Mouse (Mus musculus): Measurements from ENCODE around the gene Lhx8. TPM values are rescaled to one million over a fixed set of nuclear protein-coding genes. Genes with fewer than 3 reads are reported as not detected.

Gene Lhx8
- polyA plus RNA-seq, 1 experiment from 2014 or later: 0.38 TPM

DNA sequence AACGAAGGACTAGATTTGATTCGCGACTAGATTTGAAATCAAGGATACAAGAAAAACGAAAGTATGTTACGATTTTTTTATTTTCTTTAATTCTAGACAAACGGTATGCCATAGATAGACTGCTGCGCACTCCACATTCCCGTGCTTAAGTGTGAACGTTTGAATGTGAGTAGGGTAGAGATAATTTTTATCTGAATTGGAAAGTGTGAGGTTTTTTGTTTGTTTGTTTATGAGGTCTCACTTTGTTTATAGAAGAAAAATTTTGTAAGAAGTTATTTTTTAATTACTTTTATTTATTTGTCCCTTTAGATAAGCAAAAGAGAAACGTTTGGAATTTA is 513 bp upstream of the Lhx8 start:
- no peaks in the 10 kb centered on the region for H3K9me3 ChIP-seq (ENCODE audit: control insufficient read depth, low read length)
- H3K4me3 ChIP-seq (ENCODE audit: control insufficient read depth in 1 of 2, insufficient read depth in 1 of 2, low read depth in 1 of 2, low read length in 2 of 2): no peak overlapping the region
- H3K27ac ChIP-seq (replicated peaks in 1 of 2; ENCODE audit: control insufficient read depth in 1 of 2, insufficient read depth in 1 of 2, low read depth in 2 of 2, low read length in 2 of 2): no peak overlapping the region
- WGBS: under 1% methylated on average over 10 of the region's 10 CpGs
- H3K4me1 ChIP-seq (ENCODE audit: control insufficient read depth in 2 of 2, insufficient read depth in 2 of 2, low read length in 2 of 2): peaks cover 4 to 13% of the 10 kb centered on the region in 2 experiments; a peak in 3 of 4 replicates
- peaks cover 92% of the 10 kb centered on the region for H3K27me3 ChIP-seq (ENCODE audit: control insufficient read depth, insufficient read depth, low read length)
- ATAC-seq (ENCODE audit: insufficient number of reproducible peaks, insufficient read depth, low FRiP score, low read depth): no peak
- H3K36me3 ChIP-seq (ENCODE audit: control insufficient read depth, insufficient read depth, low read length): no peaks in the 10 kb centered on the region
- H3K4me2 ChIP-seq (ENCODE audit: low read length): no peak overlapping the region
- H3K9ac ChIP-seq (ENCODE audit: low read length): no peak overlapping the region

DNA sequence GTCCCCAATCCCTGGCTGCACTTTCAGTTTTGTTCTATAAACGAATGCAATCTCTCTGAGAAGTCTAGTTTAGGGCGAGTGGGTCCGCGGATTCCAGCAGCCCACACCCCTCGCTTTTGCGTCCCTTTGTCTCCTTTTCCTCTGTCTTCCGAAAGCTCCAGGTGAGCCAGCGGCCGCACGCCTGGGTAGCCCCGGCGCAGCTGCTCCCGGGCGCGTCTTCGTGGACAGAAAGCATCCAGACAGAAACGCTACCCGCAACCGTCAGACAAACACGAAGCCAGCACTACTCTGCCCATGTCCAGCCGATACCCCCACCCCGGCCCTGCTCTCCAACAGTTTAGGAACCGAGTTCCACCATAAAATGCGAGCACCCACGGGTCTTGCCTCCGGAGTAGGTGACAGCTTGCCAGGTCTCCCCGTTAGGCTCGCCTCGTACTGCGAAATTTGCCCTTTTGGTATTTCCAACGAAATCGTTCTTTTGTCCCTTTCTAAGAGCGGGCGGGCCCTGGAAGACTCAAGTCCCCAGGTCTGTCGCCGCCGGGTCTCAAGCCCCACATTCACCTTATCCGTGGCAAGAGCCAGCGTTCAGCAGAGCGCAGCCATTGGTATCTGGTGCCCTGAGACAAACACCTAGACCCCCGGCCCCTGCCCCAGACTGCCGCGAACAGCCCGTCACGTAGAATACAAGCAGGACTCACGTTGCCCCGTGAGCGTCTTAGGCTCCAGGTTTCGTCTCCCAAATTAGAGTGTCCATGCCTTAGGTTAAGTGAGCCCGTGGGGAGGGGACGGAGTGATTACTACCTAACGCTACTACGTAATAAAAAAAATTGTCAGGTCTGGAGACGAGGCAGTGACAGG is 907 bp downstream of the Lhx8 start:
- 1% methylated on average over 54 of the region's 54 CpGs for WGBS
- H3K9ac ChIP-seq (ENCODE audit: low read length): no peak overlapping the region
- H3K36me3 ChIP-seq (ENCODE audit: control insufficient read depth, insufficient read depth, low read length): no peaks in the 10 kb centered on the region
- peak overlapping the region; percentile 40 for H3K4me2 ChIP-seq (ENCODE audit: low read length)
- H3K27ac ChIP-seq (replicated peaks in 1 of 2; ENCODE audit: control insufficient read depth in 1 of 2, insufficient read depth in 1 of 2, low read depth in 2 of 2, low read length in 2 of 2): no peak overlapping the region
- H3K4me1 ChIP-seq (ENCODE audit: control insufficient read depth in 2 of 2, insufficient read depth in 2 of 2, low read length in 2 of 2): peaks cover 4 to 13% of the 10 kb centered on the region in 2 experiments; a peak in 3 of 4 replicates
- H3K4me3 ChIP-seq (ENCODE audit: control insufficient read depth in 1 of 2, insufficient read depth in 1 of 2, low read depth in 1 of 2, low read length in 2 of 2): peak overlapping the region in 1 of 2 experiments; percentile 21; a peak in 1 of 4 replicates
- H3K9me3 ChIP-seq (ENCODE audit: control insufficient read depth, low read length): no peaks in the 10 kb centered on the region
- H3K27me3 ChIP-seq (ENCODE audit: control insufficient read depth, insufficient read depth, low read length): peaks cover 92% of the 10 kb centered on the region
- no peak; the same call in 1 of the 2 replicates for ATAC-seq (ENCODE audit: insufficient number of reproducible peaks, insufficient read depth, low FRiP score, low read depth)

DNA sequence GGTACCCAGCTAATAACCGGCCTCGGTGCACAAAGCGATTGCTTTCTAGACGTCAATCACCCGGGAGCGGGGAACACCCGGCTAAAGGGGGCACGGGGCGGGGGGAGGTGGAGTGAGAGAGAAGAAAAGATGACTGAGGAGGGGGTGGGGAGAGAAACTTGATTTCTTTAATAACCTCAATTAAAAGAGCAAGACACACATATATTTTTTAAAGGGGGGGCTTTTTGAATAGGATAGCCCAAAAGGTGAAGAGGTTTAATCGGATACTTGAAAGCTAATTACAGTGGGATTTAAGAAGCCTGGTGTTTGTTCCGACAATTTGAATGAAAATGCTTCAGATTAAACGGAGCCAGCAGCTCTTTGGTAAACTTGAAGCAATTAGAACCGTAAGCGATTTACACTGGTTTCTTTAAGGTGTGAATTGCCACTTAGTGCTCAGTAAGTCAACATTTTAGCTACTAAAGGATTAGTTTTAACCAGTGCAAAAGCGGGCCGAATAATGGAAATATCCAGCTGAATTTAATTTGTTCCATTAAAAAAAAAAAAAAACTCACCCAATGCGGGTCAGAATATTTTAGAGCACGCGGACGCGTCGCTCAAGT is 1.6 kb downstream of the Lhx8 start:
- ATAC-seq (ENCODE audit: insufficient number of reproducible peaks, insufficient read depth, low FRiP score, low read depth): no peak
- H3K9ac ChIP-seq (ENCODE audit: low read length): no peak overlapping the region
- no peaks in the 10 kb centered on the region for H3K36me3 ChIP-seq (ENCODE audit: control insufficient read depth, insufficient read depth, low read length)
- H3K4me3 ChIP-seq (ENCODE audit: control insufficient read depth in 1 of 2, insufficient read depth in 1 of 2, low read depth in 1 of 2, low read length in 2 of 2): peak overlapping the region; percentile 32 to 46; a peak in 3 of 4 replicates
- H3K27me3 ChIP-seq (ENCODE audit: control insufficient read depth, insufficient read depth, low read length): peaks cover 92% of the 10 kb centered on the region
- H3K4me2 ChIP-seq (ENCODE audit: low read length): peak overlapping the region; percentile 76
- no peak overlapping the region for H3K27ac ChIP-seq (replicated peaks in 1 of 2; ENCODE audit: control insufficient read depth in 1 of 2, insufficient read depth in 1 of 2, low read depth in 2 of 2, low read length in 2 of 2)
- no peaks in the 10 kb centered on the region for H3K9me3 ChIP-seq (ENCODE audit: control insufficient read depth, low read length)
- peaks cover 4 to 13% of the 10 kb centered on the region in 2 experiments; a peak in 3 of 4 replicates for H3K4me1 ChIP-seq (ENCODE audit: control insufficient read depth in 2 of 2, insufficient read depth in 2 of 2, low read length in 2 of 2)
- WGBS: 2% methylated on average over 22 of the region's 22 CpGs

DNA sequence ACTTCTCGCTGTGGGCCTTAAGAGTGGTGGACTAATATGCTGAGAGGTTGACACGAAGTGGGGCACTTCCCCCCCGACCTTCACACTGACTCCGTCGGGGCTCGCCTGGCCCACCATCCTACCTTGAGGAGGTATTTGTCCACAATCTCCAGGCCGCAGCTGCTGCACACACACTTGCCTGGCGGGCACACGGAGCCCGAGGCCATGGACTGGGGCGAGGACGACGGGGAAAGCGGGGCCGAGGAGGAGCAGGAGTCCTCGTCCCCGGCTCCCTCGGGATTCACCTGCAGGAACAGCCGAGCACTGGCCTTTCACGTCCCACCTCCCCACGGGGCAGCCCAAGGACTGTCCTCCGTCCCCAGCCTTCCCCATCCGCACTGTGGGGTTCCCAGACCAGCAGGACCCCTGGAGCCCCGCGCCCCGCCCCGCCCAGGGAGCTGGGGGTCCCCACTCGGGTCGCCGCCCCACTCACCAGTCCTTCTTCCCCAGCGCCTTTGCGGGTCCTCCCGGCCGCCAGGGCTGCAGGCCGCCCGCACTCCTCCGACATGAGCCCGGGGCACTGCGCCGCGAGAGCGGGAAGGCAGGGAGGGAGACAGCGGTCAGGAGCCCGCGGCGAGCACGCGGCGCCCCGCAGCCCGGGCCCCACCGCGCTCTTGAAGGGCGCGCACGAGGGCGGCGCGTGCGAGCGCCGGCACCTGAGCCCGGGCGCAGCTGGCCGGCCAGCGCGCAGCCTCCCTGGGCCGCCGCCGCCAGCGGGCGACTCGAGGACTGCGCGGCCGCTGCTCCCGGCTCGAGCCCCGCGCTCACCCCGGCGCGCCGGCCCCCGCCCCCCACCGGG is 2.4 kb downstream of the Lhx8 start:
- H3K27ac ChIP-seq (replicated peaks in 1 of 2; ENCODE audit: control insufficient read depth in 1 of 2, insufficient read depth in 1 of 2, low read depth in 2 of 2, low read length in 2 of 2): no peak overlapping the region
- H3K9me3 ChIP-seq (ENCODE audit: control insufficient read depth, low read length): no peaks in the 10 kb centered on the region
- peak overlapping the region; percentile 76 for H3K4me2 ChIP-seq (ENCODE audit: low read length)
- peaks cover 89% of the 10 kb centered on the region for H3K27me3 ChIP-seq (ENCODE audit: control insufficient read depth, insufficient read depth, low read length)
- H3K9ac ChIP-seq (ENCODE audit: low read length): no peak overlapping the region
- 1% methylated on average over 73 of the region's 86 CpGs for WGBS
- H3K4me1 ChIP-seq (ENCODE audit: control insufficient read depth in 2 of 2, insufficient read depth in 2 of 2, low read length in 2 of 2): peaks cover 4 to 13% of the 10 kb centered on the region in 2 experiments; a peak in 3 of 4 replicates
- H3K4me3 ChIP-seq (ENCODE audit: control insufficient read depth in 1 of 2, insufficient read depth in 1 of 2, low read depth in 1 of 2, low read length in 2 of 2): peak overlapping the region; percentile 32 to 46; a peak in 3 of 4 replicates
- peak; percentile 56; the same call in 1 of the 2 replicates for ATAC-seq (ENCODE audit: insufficient number of reproducible peaks, insufficient read depth, low FRiP score, low read depth)
- no peaks in the 10 kb centered on the region for H3K36me3 ChIP-seq (ENCODE audit: control insufficient read depth, insufficient read depth, low read length)

DNA sequence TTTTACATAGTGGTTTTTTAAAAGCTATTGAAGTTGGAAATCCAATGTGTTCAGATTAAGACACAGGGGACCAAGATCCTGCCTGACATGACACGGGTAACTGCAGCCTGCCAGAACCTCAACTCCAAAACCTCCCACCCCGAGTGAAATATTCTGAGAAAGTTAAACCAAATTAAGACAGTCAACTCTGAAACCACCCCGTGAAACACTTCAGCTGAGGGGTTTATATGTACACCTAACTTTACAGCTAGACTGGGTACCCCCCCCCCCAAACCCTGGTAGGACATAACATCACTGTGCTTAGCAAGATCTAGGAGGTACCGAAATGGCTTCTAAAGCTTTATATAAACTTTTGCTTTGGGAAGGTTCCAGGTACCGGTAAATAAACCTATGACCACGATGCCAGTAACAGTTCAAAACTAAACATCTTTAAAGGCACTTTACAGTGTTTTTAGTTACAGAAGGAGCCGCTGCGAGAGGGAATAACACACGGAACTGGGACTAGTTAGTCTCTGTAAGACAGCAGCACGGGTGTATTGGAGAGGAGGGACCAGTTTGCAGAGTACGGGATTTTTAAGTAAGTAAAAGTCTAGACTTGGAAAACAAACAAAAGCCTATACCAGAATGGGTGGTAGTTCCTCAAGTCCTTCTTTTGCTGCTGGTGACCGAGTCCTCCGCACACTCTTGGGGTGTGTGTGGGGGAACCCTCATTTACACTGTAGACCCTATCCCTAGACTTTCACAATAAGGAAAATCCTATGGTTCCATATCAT is 3.2 kb downstream of the Lhx8 start:
- WGBS: 4% methylated on average over 13 of the region's 13 CpGs
- H3K4me3 ChIP-seq (ENCODE audit: control insufficient read depth in 1 of 2, insufficient read depth in 1 of 2, low read depth in 1 of 2, low read length in 2 of 2): no peak overlapping the region
- H3K9ac ChIP-seq (ENCODE audit: low read length): no peak overlapping the region
- H3K9me3 ChIP-seq (ENCODE audit: control insufficient read depth, low read length): no peaks in the 10 kb centered on the region
- no peak overlapping the region for H3K27ac ChIP-seq (replicated peaks in 1 of 2; ENCODE audit: control insufficient read depth in 1 of 2, insufficient read depth in 1 of 2, low read depth in 2 of 2, low read length in 2 of 2)
- H3K4me2 ChIP-seq (ENCODE audit: low read length): no peak overlapping the region
- peaks cover 87% of the 10 kb centered on the region for H3K27me3 ChIP-seq (ENCODE audit: control insufficient read depth, insufficient read depth, low read length)
- ATAC-seq (ENCODE audit: insufficient number of reproducible peaks, insufficient read depth, low FRiP score, low read depth): no peak
- no peaks in the 10 kb centered on the region for H3K36me3 ChIP-seq (ENCODE audit: control insufficient read depth, insufficient read depth, low read length)
- peaks cover 2 to 13% of the 10 kb centered on the region in 2 experiments; a peak in 3 of 4 replicates for H3K4me1 ChIP-seq (ENCODE audit: control insufficient read depth in 2 of 2, insufficient read depth in 2 of 2, low read length in 2 of 2)

DNA sequence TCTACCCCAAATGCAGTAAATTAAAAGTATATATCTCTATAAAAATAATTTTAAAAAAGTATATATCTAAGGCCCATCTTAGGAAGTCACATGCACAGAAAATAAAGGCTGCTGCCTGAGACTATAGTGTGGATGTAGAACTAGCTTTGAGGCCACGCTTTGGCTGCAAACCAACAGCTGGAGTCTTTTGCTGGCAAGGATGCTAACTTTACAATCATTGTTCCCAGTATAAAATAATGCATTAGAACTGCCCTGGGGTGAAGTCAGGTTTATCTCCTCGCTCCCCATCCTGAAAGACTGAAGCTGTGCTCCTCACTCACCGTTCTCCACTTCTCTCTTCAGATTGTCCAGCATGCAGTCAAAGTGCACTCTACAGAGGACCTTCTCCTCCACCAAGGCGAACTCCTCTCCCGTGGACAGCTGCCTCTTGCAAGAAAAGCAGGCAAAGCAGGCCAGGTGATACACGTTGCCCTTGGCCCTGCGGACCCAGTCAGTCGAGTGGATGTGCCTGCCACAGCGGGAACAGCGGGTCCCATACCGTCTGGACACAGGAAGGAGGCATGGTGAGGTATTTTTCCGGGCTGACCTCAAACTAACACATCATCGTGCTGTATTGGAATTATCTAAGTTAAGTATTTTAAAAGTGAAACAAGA is 8.4 kb downstream of the Lhx8 start:
- ATAC-seq (ENCODE audit: insufficient number of reproducible peaks, insufficient read depth, low FRiP score, low read depth): no peak
- Histone ChIP-seq H3K27ac (replicated peaks in 1 of 2; ENCODE audit: control insufficient read depth in 1 of 2, insufficient read depth in 1 of 2, low read depth in 2 of 2, low read length in 2 of 2) (no peak overlapping the region), H3K4me1 (ENCODE audit: control insufficient read depth in 2 of 2, insufficient read depth in 2 of 2, low read length in 2 of 2) (no peaks in the 10 kb centered on the region), H3K36me3 (ENCODE audit: control insufficient read depth, insufficient read depth, low read length) (no peaks in the 10 kb centered on the region), H3K4me2 (ENCODE audit: low read length) (no peak overlapping the region), H3K9me3 (ENCODE audit: control insufficient read depth, low read length) (no peaks in the 10 kb centered on the region), H3K9ac (ENCODE audit: low read length) (no peak overlapping the region), H3K4me3 (ENCODE audit: control insufficient read depth in 1 of 2, insufficient read depth in 1 of 2, low read depth in 1 of 2, low read length in 2 of 2) (no peak overlapping the region), H3K27me3 (ENCODE audit: control insufficient read depth, insufficient read depth, low read length) (peaks cover 53% of the 10 kb centered on the region)
- WGBS: 60% methylated on average over 13 of the region's 13 CpGs

All from heart, embryonic 14.5 days (tissue).